In genomic region chr19:47988456-47988855, GRCm38 (mm10) we compare ENCODE assay signal across 9 mouse cellular contexts. TPM values are rescaled to one million over a fixed set of nuclear protein-coding genes. Genes with fewer than 3 reads are reported as not detected.
A peak's percentile ranks its signal among the peaks of the same experiment; 100 is the strongest.
DNase-seq lines count a peak whose midpoint lies in the region; TF ChIP-seq lines count a peak whose summit lies in the region.
"Had no signal": no experiment of that assay in that cellular context is flagged by ENCODE, and none has a peak within 500 bp of the region (broad histone marks: within the 10 kb centered on the region; RNA-seq: fewer than 3 reads in every experiment).

No protein-coding gene starts in this region.

- H3K9me3 ChIP-seq in heart, embryonic 10.5 days: no peaks in the 10 kb centered on the region
- H3K9me3 ChIP-seq: stomach, embryonic 15.5 days had no signal

- DNase-seq in heart, adult 11 months: peak; percentile 72
- no peak for DNase-seq in heart, embryonic 10.5 days (ENCODE audit: low spot score)
- DNase-seq in CD4-positive helper T cell, adult 2 months (ENCODE audit: low read depth, low spot score): peak; percentile 5
- DNase-seq in brain, embryonic 18.5 days (ENCODE audit: low read depth, low spot score): peak; percentile 26
- DNase-seq in induced T-regulatory cell, adult 2 months (ENCODE audit: low read depth): peak; percentile 10
- peak; percentile 10 for DNase-seq in lung, postnatal 25 days (ENCODE audit: low spot score)
- DNase-seq in telencephalon, adult 2 months (ENCODE audit: low read depth, low spot score): peak; percentile 40
- DNase-seq in cerebellum, adult 2 months: no peak

- H3K4me3 ChIP-seq in heart, embryonic 10.5 days: no peak overlapping the region
- no peak overlapping the region for H3K4me3 ChIP-seq in cerebellum, adult 2 months (replicated peaks; ENCODE audit: insufficient read depth, low read depth, low read length)
- H3K4me3 ChIP-seq: stomach, embryonic 15.5 days had no signal

- H3K27me3 ChIP-seq in heart, embryonic 10.5 days (ENCODE audit: insufficient read depth, poor library complexity, severe bottlenecking): 0 out of 2 replicates have a peak, but pooled peaks cover 9% of the 10 kb centered on the region
- no peaks in the 10 kb centered on the region for H3K27me3 ChIP-seq in cerebellum, adult 2 months (ENCODE audit: control insufficient read depth, insufficient read depth, low read length)
- H3K27me3 ChIP-seq: stomach, embryonic 15.5 days had no signal

- no peaks in the 10 kb centered on the region for H3K36me3 ChIP-seq in heart, embryonic 10.5 days
- H3K36me3 ChIP-seq: stomach, embryonic 15.5 days had no signal

- TF ChIP-seq POLR2A in cerebellum, adult 2 months (IDR thresholded peaks at IDR 0.05; ENCODE audit: borderline replicate concordance, insufficient read depth, low read length): no peak

- H3K27ac ChIP-seq in heart, embryonic 10.5 days: no peak overlapping the region
- no peak overlapping the region for H3K27ac ChIP-seq in cerebellum, adult 2 months (ENCODE audit: insufficient read depth, low read length)
- H3K27ac ChIP-seq: stomach, embryonic 15.5 days had no signal

- H3K4me1 ChIP-seq in heart, embryonic 10.5 days: no peaks in the 10 kb centered on the region
- H3K4me1 ChIP-seq in cerebellum, adult 2 months (ENCODE audit: control insufficient read depth, insufficient read depth, low read length): no peaks in the 10 kb centered on the region; the same call in 1 of the 2 replicates
- H3K4me1 ChIP-seq: stomach, embryonic 15.5 days had no signal

- no peak for TF ChIP-seq CTCF in cerebellum, adult 2 months (IDR thresholded peaks at IDR 0.05; ENCODE audit: borderline replicate concordance, insufficient read depth, low read depth, low read length)

- 30% methylated on average over 16 of the region's 16 CpGs for WGBS in heart, embryonic 10.5 days
- WGBS in cerebellum, adult 2 months: 41% methylated on average over 16 of the region's 16 CpGs

RNA-seq across cellular contexts. Expression of gene Cfap58, which starts 51.0 kb away (rescaled TPM):
- polyA plus RNA-seq in heart, embryonic 10.5 days (2016; fragmentation: Nextera tagmentation; extraction: Ambion mirVana): 0.10 and 0.23 TPM in 2 replicates
- polyA plus RNA-seq in cerebellum, adult 2 months (2012; rRNA removed): 0.07 and 0.10 TPM in 2 replicates
- polyA plus RNA-seq: stomach, embryonic 15.5 days had no signal

Comparison
In these comparisons a context has a peak if more than half of its experiments do, and no peak if none do; other contexts are left out.
1. DNase-seq: peak in heart, adult 11 months (single experiment), CD4-positive helper T cell, adult 2 months (single experiment), brain, embryonic 18.5 days (single experiment), induced T-regulatory cell, adult 2 months (single experiment), lung, postnatal 25 days (single experiment) and telencephalon, adult 2 months (single experiment); none in heart, embryonic 10.5 days (single experiment) and cerebellum, adult 2 months (0 of 2).